Mouse (Mus musculus) embryonic facial prominence, embryonic 13.5 days (tissue): ENCODE data around the gene 4931428F04Rik. TPM values are rescaled to one million over a fixed set of nuclear protein-coding genes. Genes with fewer than 3 reads are reported as not detected.
"Not testable (repeated sequence)": the region's sequence is repeated elsewhere in the genome, so short reads cannot be mapped to it uniquely, and the experiment has no call there.

ENCODE experiments used
- ATAC-seq: fragments of 200-750 bp; cut with Nextera tagmentation; 2 replicates; pipeline ENCODE4 v1.8.0; 2017; ENCODE audit warnings: low read depth; ENCODE audit not compliant: insufficient number of reproducible peaks, insufficient read depth, low FRiP score, low TSS enrichment
- H3K27ac ChIP-seq: fragments of 300-500 bp; sonication (generic); 2 replicates; pipeline ENCODE4 v1.5.1; 2015; ENCODE audit warnings: moderate library complexity, mild to moderate bottlenecking, inconsistent platforms
- H3K27me3 ChIP-seq: fragments of 300-500 bp; sonication (generic); 2 replicates; pipeline ENCODE4 v1.6.1; 2015; ENCODE audit warnings: mild to moderate bottlenecking, inconsistent platforms
- H3K36me3 ChIP-seq: fragments of 300-500 bp; sonication (generic); 2 replicates; pipeline ENCODE4 v1.6.1; 2015; ENCODE audit warnings: mild to moderate bottlenecking, inconsistent platforms
- H3K4me1 ChIP-seq: fragments of 300-500 bp; sonication (generic); 2 replicates; pipeline ENCODE4 v1.6.1; 2015; ENCODE audit warnings: inconsistent platforms
- H3K4me2 ChIP-seq: fragments of 300-500 bp; sonication (generic); 2 replicates; pipeline ENCODE4 v1.6.1; 2015; ENCODE audit warnings: moderate library complexity, mild to moderate bottlenecking, inconsistent platforms
- H3K4me3 ChIP-seq: fragments of 300-500 bp; sonication (generic); 2 replicates; pipeline ENCODE4 v1.5.1; 2015; ENCODE audit warnings: mild to moderate bottlenecking, inconsistent platforms
- H3K9ac ChIP-seq: fragments of 300-500 bp; sonication (generic); 2 replicates; pipeline ENCODE4 v1.6.1; 2015; ENCODE audit warnings: mild to moderate bottlenecking, inconsistent platforms
- H3K9me3 ChIP-seq: fragments of 300-500 bp; sonication (generic); 2 replicates; pipeline ENCODE4 v1.6.1; 2016; ENCODE audit warnings: inconsistent platforms
- WGBS: fragments of 180-500 bp; shearing (Covaris S2); methylation state at CpG from one replicate; pipeline ENCODE4 v1.1.7; 2015; ENCODE audit warnings: mixed read lengths; 5-methylcytosine and 5-hydroxymethylcytosine counted together
- polyA plus RNA-seq: library from polyadenylated mRNA; unstranded; fragments of >200 nt; fragmentation: Nextera tagmentation; extraction: Ambion mirVana; gene quantifications from 2 replicates; pipeline ENCODE4 v1.2.1, GENCODE M21; 2015

The 4931428F04Rik gene
- polyA plus RNA-seq, 1 experiment from 2014 or later, result 22.1 TPM

- Histone ChIP-seq H3K4me3 (no peak overlapping the region), H3K27ac (no peak overlapping the region), H3K27me3 (peaks cover 27% of the 10 kb centered on the region), H3K4me1 (peaks cover 27% of the 10 kb centered on the region), H3K9me3 (no peaks in the 10 kb centered on the region), H3K9ac (0 out of 2 replicates have a peak overlapping the region, but pooled peaks have one; percentile 4), H3K4me2 (0 out of 2 replicates have a peak overlapping the region, but pooled peaks have one; percentile 1), H3K36me3 (peaks cover 11% of the 10 kb centered on the region)
- WGBS, result 54% methylated on average over 9 of the region's 9 CpGs
- no peak for ATAC-seq
These were observed 5.1 kb upstream of the 4931428F04Rik start for GRCm38 (mm10) chr8:105294776-105295175.

- WGBS, result 59% methylated on average over 19 of the region's 19 CpGs
- peaks cover 29% of the 10 kb centered on the region for H3K4me1 ChIP-seq
- no peak overlapping the region for H3K9ac ChIP-seq
- no peak overlapping the region for H3K4me2 ChIP-seq
- H3K27ac ChIP-seq, result no peak overlapping the region
- ATAC-seq, result no peak
- H3K9me3 ChIP-seq, result no peaks in the 10 kb centered on the region
- no peaks in the 10 kb centered on the region for H3K36me3 ChIP-seq
- no peak overlapping the region for H3K4me3 ChIP-seq
- peaks cover 29% of the 10 kb centered on the region for H3K27me3 ChIP-seq
These were observed 3.7 kb upstream of the 4931428F04Rik start for GRCm38 (mm10) chr8:105293405-105293804.

DNA sequence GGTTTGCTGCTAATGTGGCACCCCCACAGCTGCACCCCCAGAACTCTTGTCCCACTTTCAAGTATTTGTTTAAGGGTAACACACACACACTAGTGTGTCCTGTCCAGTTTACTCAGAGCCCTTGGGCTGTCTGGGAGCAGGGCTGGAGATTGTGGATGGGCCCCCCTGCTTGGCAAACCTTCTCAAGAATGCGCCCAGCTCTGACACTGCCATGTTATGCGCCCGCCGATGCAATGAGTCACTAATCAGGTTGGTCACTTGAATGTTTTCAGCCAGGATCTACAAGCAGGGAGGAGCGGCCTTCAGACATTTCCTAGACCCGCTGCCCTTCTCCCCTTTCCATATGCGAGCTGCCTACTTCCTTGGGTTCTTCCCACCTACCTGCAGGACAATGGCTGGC lies 2.8 kb upstream of the 4931428F04Rik start:
- ATAC-seq, result no peak
- peaks cover 30% of the 10 kb centered on the region for H3K4me1 ChIP-seq
- no peak overlapping the region for H3K4me2 ChIP-seq
- peaks cover 29% of the 10 kb centered on the region for H3K27me3 ChIP-seq
- no peaks in the 10 kb centered on the region for H3K9me3 ChIP-seq
- no peak overlapping the region for H3K9ac ChIP-seq
- H3K36me3 ChIP-seq, result no peaks in the 10 kb centered on the region
- H3K27ac ChIP-seq, result no peak overlapping the region
- WGBS, result 86% methylated on average over 7 of the region's 7 CpGs
- H3K4me3 ChIP-seq, result no peak overlapping the region

DNA sequence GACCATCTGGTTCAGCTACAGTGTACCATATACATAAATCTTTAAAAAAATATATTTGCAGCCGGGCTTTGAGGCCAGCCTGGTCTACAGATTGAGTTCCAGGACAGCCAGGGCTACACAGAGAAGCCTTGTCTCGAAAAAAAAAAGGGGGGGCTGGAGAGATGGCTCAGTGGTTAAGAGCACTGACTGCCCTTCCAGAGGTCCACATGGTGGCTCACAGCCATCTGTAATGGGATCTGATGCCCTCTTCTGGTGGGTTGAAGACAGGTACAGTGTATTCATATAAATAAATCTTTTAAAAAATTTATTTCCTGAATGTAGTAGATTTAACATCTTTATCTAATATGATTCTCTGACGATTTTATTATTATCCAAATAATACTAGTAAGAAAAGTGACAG lies 2.1 kb upstream of the 4931428F04Rik start:
- H3K27ac ChIP-seq, H3K9ac ChIP-seq, H3K4me3 ChIP-seq, H3K4me2 ChIP-seq, H3K36me3 ChIP-seq, ATAC-seq, H3K9me3 ChIP-seq: not testable (repeated sequence)
- WGBS, result 63% methylated on average over 3 of the region's 3 CpGs
- Histone ChIP-seq H3K27me3 (peaks cover 29% of the 10 kb centered on the region), H3K4me1 (peaks cover 26% of the 10 kb centered on the region)

DNA sequence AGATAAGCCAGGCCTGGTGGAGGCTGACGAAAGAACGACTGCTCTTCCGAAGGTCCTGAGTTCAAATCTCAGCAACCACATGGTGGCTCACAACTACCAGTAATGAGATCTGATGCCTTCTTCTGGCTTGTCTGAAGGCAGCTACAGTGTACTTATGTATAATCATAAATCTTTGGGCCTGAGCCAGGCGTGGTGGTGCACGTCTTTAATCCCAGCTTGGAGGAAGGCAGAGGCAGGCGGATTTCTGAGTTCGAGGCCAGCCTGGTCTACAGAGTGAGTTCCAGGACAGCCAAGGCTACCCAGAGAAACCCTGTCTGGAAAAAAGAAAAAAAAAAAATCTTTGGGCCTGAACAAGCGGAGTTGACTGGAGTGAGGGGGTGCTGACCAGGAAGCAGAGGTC lies 1.7 kb upstream of the 4931428F04Rik start:
- not testable (repeated sequence) for ATAC-seq, H3K36me3 ChIP-seq, H3K9ac ChIP-seq, H3K9me3 ChIP-seq, H3K27ac ChIP-seq, H3K4me3 ChIP-seq, H3K4me2 ChIP-seq
- Histone ChIP-seq H3K27me3 (peaks cover 29% of the 10 kb centered on the region), H3K4me1 (peaks cover 27% of the 10 kb centered on the region)
- whole genome bisulfite sequencing, result 85% methylated on average over 8 of the region's 8 CpGs

DNA sequence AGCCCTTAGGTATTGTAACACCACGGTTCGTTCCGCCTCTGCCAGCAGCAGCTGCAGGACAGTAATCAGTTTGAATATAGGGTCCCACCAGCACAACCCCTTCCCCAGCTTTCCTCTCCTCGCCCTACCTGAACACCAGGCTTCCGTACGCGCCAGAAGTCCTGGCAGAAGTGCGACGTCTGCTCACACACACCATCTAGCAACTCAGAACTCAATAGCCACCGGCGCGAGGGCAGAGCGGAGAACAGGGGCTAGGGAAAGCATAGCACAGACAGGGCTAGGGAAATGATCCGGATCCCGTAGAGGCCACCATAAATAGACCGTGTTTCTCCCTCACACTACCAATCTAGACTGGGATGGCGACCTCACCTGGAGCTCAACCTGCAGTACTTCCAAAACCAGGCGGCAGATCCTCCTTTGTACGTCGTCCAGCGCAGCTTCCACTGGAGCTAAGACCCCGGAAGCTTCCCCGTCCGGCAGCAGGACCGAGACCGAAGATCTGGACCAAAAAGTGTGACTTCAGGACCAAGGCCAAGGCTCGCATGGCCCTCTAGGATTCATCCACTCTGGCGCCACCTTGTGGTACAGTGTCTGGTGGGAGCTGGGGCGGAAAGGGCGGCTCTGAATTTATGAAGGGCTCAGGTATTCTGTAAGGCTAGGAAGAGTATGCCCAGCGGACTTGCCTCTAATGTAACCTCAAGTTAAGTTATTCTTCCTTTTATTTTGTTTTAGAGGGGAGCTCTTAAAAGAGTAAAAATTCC lies 1.1 kb upstream of the 4931428F04Rik start:
- H3K9me3 ChIP-seq, result no peaks in the 10 kb centered on the region
- peaks cover 31% of the 10 kb centered on the region for H3K4me1 ChIP-seq
- no peak overlapping the region for H3K9ac ChIP-seq
- WGBS, result 5% methylated on average over 31 of the region's 31 CpGs
- H3K27ac ChIP-seq, result no peak overlapping the region
- H3K27me3 ChIP-seq, result peaks cover 29% of the 10 kb centered on the region
- no peak for ATAC-seq
- H3K4me3 ChIP-seq, result peak overlapping the region; percentile 56
- H3K4me2 ChIP-seq, result peak overlapping the region; percentile 84
- H3K36me3 ChIP-seq, result peaks cover under 1% of the 10 kb centered on the region; the same call in 1 of the 2 replicates

DNA sequence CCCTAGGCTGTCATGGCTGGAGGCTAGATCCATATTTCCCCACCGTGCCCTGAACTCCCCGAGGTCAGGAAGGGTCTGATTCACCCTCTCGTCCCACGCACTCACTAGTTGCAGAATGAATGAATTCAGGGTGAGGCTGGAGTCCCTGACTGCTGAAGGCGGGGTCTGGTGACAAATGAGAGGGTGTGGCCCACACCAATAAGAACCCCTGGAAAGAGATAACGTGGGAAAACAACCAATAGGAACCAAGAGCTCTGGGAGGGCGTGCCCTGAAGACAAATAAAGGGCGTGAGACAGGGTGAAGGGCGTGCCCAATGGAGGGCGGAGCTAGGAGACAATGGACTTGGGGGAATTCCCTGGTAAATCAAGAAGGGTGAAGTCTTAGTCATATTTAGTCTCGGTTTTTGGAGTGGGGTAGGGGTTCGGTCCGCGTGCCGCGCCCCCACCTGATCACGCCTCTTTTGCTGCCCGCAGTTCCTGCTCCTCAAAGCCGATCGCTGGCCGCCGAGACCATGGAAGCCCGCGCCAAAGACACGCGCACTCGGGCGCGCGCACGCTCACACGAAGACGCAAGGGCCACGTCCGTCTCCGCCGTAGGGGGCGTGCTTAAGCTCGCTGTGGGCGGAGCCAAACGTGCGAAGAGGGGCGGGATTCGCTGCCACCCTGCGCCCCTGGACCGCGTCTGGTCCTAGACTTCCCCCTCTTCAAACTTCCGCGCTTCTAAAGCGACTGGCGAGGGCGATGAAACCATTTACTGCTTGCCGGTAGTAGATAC lies 519 bp downstream of the 4931428F04Rik start:
- Histone ChIP-seq H3K9me3 (no peaks in the 10 kb centered on the region), H3K4me2 (peak overlapping the region; percentile 84), H3K9ac (peak overlapping the region; percentile 75), H3K4me1 (peaks cover 31% of the 10 kb centered on the region), H3K4me3 (peak overlapping the region; percentile 56), H3K27ac (peak overlapping the region; percentile 83), H3K27me3 (peaks cover 29% of the 10 kb centered on the region), H3K36me3 (peaks cover 12% of the 10 kb centered on the region)
- under 1% methylated on average over 53 of the region's 53 CpGs for WGBS
- peak; percentile 90 for ATAC-seq

GRCm38 (mm10) chr8:105288231-105288630 lies 1.4 kb downstream of the 4931428F04Rik start:
- Histone ChIP-seq H3K9me3 (no peaks in the 10 kb centered on the region), H3K27me3 (peaks cover 24% of the 10 kb centered on the region), H3K9ac (peak overlapping the region; percentile 75; the same call in 1 of the 2 replicates), H3K4me3 (peak overlapping the region; percentile 56), H3K27ac (no peak overlapping the region), H3K4me2 (peak overlapping the region; percentile 84), H3K36me3 (peaks cover 17% of the 10 kb centered on the region), H3K4me1 (peaks cover 31% of the 10 kb centered on the region)
- 86% methylated on average over 5 of the region's 5 CpGs for WGBS
- no peak for ATAC-seq

DNA sequence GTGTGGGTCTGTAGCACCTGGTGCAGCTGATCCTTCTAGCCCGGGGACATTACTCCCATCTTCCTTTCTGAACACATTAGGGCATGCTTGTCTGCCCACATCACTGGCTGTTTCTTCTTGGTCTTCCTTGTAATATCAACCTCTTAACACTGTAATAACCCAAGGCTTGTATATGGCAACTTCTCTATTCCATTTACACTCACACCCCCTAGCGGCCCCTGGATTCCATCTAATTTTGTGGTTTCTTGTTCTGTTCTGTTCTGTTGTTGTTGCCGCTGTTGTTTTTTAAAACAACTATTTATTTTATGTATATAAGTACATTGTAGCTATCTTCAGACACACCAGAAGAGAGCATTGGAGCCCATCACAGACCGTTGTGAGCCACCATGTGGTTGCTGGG lies 2.8 kb downstream of the 4931428F04Rik start:
- H3K27me3 ChIP-seq, result peaks cover 13% of the 10 kb centered on the region
- no peaks in the 10 kb centered on the region for H3K9me3 ChIP-seq
- no peak for ATAC-seq
- H3K4me3 ChIP-seq, result no peak overlapping the region
- H3K9ac ChIP-seq, result no peak overlapping the region
- no peak overlapping the region for H3K4me2 ChIP-seq
- peaks cover 30% of the 10 kb centered on the region for H3K36me3 ChIP-seq
- no peak overlapping the region for H3K27ac ChIP-seq
- WGBS, result 86% methylated on average over 4 of the region's 4 CpGs
- peaks cover 31% of the 10 kb centered on the region for H3K4me1 ChIP-seq

- 43% methylated on average over 12 of the region's 12 CpGs for WGBS
- peaks cover 18% of the 10 kb centered on the region for H3K27me3 ChIP-seq
- peaks cover 39% of the 10 kb centered on the region for H3K36me3 ChIP-seq
- H3K9ac ChIP-seq, result 0 out of 2 replicates have a peak overlapping the region, but pooled peaks have one; percentile 36
- H3K4me2 ChIP-seq, result no peak overlapping the region
- ATAC-seq, result no peak
- H3K4me3 ChIP-seq, result no peak overlapping the region
- no peaks in the 10 kb centered on the region for H3K9me3 ChIP-seq
- peaks cover 28% of the 10 kb centered on the region for H3K4me1 ChIP-seq
- no peak overlapping the region for H3K27ac ChIP-seq
These were observed 4.2 kb downstream of the 4931428F04Rik start for GRCm38 (mm10) chr8:105285514-105285913.

- Histone ChIP-seq H3K36me3 (peaks cover 45% of the 10 kb centered on the region), H3K9ac (0 out of 2 replicates have a peak overlapping the region, but pooled peaks have one; percentile 6), H3K4me3 (no peak overlapping the region), H3K27ac (no peak overlapping the region), H3K4me2 (no peak overlapping the region), H3K4me1 (peaks cover 16% of the 10 kb centered on the region), H3K9me3 (no peaks in the 10 kb centered on the region), H3K27me3 (peaks cover 33% of the 10 kb centered on the region)
- WGBS, result 26% methylated on average over 23 of the region's 23 CpGs
- ATAC-seq, result no peak
These were observed 6.6 kb downstream of the 4931428F04Rik start for GRCm38 (mm10) chr8:105283074-105283473.
